Mouse (Mus musculus): Measurements from ENCODE around the gene Ctrc.
"Not testable (repeated sequence)": the region's sequence is repeated elsewhere in the genome, so short reads cannot be mapped to it uniquely, and the experiment has no call there.

The Ctrc gene

DNA sequence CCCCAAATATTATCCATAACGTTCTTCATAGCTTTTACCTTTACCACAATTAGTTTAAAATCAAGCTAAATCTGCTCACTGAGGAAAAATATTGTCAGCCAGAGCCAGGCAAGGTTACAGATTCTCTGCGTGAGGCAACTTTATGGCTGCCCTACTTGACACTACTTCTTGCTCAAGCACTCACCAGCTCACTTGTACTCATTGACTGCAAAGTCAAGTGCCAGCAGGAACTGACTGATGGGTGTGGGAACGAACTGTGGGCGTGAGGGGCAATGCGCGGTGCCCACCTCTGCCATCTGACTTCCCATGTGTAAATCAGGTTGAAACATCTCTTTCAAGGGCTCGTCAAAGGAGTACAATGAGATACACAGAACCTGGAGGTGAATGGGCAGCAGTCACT, 58.7 kb downstream of the Ctrc start:
- DNase-seq (ENCODE audit: low spot score in 2 of 2): no peak

DNA sequence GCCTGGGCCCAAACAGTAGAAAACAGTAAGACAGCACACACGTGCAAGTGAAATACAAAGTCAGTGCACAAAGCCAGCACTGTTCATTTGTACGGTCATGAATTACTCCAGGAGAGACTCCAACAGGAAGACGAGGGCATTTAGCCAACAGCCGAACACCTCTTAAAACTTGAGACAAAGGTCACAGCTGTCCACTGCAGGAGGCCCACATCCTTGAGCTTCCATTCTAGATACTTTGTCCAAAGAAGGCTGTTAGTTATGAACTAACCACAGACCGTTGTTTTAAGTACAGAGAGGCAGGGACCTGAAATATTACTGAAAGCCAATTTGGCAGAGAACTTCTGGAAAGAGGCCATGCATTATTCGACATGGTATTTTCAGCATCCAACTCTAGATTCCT, 59.1 kb downstream of the Ctrc start:
- DNase-seq (ENCODE audit: low spot score in 2 of 2): no peak

DNA sequence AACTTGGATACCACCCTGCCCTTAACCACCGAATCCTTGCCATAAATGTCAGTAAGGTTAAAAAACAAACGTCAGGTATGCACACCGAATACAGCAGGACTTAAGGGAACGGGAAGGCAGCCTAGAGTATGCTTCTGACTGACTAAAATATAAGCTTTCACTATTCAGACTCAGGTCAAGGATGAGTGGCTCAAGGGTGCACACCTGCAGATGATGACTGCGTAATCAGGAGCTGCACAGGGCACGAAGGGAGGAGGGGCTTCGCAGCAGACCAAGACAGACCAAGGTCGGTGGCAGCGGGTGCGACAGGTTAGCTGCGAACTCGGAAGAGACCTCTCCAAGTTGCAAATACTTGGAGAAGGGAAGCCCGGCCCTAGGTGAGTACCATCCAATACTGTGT, 60.0 kb downstream of the Ctrc start:
- DNase-seq (ENCODE audit: low spot score in 2 of 2): no peak

DNA sequence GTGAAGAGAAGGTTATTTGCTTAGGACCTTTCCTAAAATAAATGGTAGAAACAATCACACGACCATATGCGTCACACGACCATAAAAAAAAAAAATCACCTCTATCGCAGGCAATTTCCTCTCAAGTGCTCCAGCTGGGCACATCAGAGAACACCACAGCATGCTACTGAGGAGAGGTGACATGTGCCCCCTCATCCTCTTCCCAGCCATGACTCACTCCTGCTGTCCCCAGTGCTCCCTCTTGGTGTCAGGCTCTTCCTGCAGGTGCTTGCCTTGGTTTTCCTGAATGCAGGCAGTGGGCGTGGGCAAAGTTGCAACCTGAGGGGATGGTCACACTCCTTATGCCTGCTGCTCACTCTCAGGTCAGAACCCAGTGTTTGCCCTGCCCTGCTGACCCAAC, 61.3 kb downstream of the Ctrc start:
- DNase-seq (ENCODE audit: low spot score in 2 of 2): no peak

DNA sequence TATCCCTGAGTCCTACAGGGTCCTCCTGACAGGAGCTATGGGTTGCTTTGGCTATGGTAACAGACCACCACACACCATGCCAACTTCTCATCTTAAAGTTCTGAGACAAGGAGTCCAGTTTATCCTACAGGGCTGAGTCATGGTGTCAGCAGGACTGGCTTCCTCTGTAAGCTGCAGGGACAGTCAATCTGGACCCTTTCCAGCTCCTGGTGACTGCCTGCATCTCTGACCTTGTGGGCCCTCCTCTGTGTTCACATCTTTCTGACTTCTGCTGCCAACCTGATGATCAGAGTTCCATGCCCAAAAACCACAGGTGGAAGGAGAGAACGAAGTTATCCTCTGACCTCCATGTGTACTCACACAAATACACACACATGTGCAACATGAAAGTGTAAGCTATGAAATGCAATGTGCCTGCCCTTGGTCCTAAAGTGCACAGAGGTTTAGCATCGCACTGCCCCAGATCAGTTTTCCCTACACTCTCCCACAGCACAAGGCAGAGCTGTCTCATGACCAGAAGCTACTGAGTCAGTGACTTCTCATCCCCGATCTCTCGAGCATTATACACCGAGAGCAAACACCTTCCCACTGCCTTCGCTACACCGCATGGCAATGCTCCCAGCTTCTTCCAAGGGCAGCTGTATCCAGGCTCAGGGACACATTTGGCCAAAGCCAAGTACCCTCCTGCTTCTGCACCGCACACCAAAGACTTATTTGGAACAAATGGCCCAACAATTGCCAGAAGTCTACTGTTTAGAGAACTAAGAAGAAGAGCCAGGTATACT, 64.8 kb downstream of the Ctrc start:
- DNase-seq (ENCODE audit: low spot score in 2 of 2): no peak

DNA sequence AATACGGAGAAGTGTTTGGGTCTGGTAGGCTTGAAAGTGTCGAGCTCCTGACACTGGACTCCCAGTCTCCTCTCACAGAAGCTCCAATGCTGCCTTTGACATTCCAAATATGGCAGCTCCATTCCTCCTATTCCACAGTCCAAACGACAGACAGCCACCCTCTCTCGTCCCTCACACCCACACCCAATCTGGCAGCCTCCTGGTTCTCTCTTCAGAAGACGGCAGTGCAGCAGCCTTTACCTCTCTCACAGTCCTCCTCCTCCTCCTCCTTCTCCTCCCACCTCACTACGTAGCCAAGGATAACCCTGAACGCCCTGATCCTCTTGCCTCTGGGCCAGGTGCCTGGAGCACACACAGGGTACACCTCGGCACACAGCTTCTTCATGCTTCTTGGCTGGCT, 66.3 kb downstream of the Ctrc start:
- no peak for DNase-seq (ENCODE audit: low spot score in 2 of 2)

DNA sequence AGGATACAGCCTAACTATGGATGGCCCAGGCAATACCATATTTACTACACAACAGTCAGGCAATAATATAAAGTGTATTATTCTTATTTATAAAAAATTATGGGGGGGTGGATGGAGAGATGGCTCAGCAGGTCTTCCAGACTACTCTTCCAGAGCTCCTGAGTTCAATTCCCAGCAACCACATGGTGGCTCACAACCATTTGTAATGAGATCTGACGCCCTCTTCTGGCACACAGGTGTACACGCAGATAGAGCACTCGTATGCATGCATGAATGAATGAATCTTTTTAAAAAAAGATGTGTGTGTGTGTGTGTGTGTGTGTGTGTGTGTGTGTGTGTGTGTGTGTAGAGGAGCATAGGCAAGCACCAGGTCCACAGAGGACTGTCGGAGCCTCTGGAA, 73.1 kb downstream of the Ctrc start:
- not testable (repeated sequence) for DNase-seq (ENCODE audit: low spot score in 2 of 2)

DNA sequence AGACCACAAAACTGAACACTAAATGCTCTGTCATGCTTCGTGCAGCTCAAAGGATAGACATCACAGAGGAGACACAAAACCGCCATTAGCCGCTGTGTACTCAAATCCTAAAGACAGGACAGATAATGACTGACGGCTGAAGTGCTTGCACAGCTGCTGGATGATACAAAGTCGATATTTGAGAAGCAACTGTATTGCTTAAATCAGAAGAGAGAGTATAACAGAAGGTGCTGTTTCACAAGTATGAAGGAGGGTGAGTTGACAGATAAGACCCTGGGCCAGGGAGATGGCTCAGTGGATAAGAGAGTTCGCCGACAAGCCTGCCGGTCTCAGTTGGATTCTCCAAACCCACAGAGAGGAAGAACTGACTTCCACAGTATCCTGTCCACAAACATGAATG, 74.3 kb downstream of the Ctrc start:
- no peak for DNase-seq (ENCODE audit: low spot score in 2 of 2)

DNA sequence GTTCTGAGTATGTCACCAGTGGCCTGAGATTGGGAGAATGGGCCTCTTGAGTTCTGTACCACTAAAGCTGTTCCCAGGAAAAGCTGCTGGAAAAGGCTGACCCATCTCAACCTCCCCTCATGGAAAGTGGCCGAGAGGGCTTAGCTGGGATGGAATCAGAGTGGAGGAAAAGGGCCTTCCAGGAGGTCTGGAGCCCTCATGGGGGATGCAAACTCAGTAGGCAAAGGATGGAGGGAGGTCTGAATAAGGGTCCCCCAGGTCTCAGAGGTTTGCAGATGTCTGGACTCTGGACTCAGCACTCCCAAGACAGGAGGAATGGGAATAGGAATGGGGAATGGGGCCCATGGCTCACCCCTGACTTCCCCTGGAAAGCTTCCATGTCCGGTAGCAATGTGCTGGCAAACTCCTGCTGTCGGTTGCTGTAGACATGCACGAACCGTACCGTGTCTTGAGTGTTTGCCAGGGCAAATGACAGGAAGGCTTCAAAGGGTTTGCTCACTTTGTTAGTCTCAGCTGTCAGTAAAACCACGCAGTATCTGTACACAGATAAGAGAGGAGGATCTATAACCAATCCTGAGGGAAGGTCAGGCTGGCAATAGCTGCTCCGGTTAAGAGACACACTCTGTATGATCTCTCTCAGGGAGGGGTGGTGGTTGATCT, 76.5 kb downstream of the Ctrc start:
- no peak for DNase-seq (ENCODE audit: low spot score in 2 of 2)

DNA sequence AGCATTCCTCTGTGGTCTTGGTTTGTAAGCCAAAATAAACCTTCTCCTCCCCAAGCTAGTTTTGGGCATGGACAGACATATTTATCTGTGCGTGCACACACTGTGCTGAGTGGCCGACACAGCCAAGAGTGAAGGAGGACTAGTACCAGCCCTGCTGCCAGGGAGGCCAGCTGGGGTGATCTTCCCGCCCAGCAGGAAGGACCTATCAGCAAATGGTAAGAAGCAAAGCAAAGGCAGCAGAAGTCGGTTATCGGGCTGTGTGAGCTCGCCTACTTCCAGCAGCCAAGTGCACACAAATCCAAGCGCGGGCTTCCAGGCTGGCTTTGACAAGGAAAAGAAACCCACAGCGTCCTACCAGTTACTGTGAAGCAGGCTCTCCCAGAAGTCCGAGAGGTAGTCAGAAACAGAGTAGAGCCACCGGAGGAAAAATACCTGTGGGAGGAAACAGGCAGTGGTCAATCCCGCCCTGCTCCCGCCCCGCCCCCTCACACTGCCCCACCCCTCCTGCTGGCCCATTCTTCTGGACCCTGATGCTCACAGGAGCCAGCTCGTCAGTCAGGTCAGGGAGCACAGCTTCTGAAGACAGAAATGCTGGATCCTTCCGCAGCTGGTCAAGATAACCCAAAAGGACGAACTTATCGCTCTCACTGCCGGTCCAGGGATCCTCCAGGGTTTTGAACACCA, 78.7 kb downstream of the Ctrc start:
- DNase-seq (ENCODE audit: low spot score in 2 of 2): peak in 1 of 2 experiments; percentile 35

DNA sequence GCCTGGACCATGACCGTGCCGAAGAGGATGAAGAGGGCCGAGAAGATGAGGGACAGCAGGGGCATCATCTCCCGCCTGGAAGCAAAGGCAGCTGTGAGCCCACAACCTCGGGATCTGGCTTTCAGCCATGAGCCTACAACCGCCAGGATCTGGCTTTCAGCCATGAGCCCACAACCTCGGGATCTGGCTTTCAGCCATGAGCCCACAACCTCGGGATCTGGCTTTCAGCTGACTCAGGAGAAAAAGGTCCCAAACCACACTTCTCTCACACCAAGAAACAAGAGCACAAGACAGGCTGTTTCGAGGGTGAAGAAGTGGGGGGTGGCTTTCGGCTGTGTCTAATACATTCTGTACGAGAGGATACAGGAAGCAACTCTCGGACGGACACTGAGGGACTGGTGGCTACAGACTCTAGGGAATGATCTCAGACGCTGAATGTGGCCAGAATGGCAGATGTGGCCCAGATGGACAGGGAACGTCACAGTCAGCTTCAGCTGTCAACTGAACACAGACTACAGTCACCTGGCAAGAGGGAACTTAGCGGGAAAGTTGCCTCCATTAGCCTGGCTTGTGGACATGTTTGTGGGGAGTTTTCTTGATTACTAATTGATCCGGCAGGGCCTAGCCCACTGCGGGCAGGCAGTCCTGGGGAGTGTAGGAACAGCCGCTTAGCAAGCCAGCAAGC, 79.3 kb downstream of the Ctrc start:
- no peak for DNase-seq (ENCODE audit: low spot score in 2 of 2)

DNA sequence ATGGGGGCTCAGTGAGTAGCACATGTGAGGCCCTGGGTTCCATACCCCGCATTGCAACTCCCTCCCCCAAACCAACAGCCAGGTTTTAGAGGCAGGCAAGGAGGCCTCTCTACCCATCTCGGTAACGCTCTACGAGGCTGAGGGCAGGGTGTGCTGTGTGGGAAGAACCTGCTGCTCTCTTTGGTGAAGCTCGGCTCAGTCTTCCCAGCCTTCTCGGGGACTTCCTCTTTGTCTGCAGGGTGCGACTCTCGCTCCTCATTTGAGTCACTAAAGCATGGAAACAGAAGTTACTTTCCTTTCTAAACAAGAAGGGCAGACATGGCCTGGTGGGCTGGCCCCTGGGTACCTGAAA, 79.9 kb downstream of the Ctrc start:
- DNase-seq (ENCODE audit: low spot score in 2 of 2): no peak

DNA sequence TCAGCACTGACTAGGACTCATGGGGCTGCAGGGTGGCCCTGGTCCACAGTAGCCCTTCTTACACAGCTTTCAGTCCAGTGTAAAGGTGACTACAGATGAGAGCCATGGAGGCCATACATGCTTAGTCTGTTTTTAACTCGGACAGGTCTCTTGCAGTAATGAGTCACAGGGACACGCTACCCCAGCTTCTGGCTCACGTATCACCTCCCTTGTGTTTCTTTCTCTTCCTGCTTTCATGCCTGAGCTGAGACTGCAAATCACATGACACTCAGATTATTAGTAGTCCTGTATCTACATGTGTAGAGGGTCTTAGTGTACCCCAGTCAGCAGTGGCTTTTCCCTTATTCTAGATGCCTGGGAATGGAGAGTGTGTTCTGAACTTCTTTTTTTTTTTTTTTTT, 81.2 kb downstream of the Ctrc start:
- no peak for DNase-seq (ENCODE audit: low spot score in 2 of 2)
